Mouse (Mus musculus) myocyte (in vitro differentiated cells): ENCODE measurements around the gene Ddrgk1.

ENCODE experiments used
- MYOD1 ChIP-seq, 3 experiments: IDR thresholded peaks; one replicate each; pipeline ENCODE4 v1.6.1; 2011; ENCODE audit warnings: control low read depth in 2 of 3, low read depth in 2 of 3, mild to moderate bottlenecking in 2 of 3, moderate library complexity in 1 of 3; ENCODE audit not compliant: insufficient read length in 2 of 3, control insufficient read depth in 1 of 3
- POLR2AphosphoS2 ChIP-seq: IDR thresholded peaks from one replicate; pipeline ENCODE4 v1.6.1; 2011; ENCODE audit warnings: low read depth, control low read depth; ENCODE audit not compliant: insufficient read length

GRCm38 (mm10) chr2:130656536-130656935 lies 7.9 kb downstream of the Ddrgk1 start:
- TF ChIP-seq MYOD1 (IDR thresholded peaks at IDR 0.05; ENCODE audit: control insufficient read depth in 1 of 3, insufficient read length in 2 of 3, low read depth in 2 of 3) (no peak), POLR2AphosphoS2 (no peak)
